Mouse (Mus musculus): ENCODE measurements around the gene Gpat3. TPM values are rescaled to one million over a fixed set of nuclear protein-coding genes. Genes with fewer than 3 reads are reported as not detected.

Gpat3 gene
- polyA plus RNA-seq, 1 experiment from 2014 or later: 0.87 TPM

DNA sequence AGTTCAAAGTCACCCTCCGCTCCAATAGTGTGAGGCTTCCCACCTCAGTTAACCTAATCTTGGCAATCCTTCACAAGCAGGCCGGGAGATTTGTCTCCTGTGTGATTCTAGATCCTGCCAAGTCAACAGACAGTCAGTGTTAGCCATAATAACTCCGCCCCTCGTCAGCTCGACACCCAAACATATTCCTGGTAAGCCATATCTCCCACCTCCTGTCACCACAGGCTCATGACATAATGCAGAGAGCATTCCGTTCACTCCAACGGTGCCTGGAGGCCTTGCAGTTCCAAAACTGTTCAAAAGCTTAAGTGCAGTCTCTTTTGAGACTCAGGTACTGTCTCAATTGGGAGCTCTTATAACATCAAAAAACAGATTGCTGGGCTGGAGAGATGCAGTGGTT lies 7.6 kb upstream of the Gpat3 start:
- no peaks in the 10 kb centered on the region for H3K36me3 ChIP-seq (ENCODE audit: inconsistent target)
- H3K27ac ChIP-seq: no peak overlapping the region
- WGBS (ENCODE audit: missing documents): 94% methylated on average over 7 of the region's 7 CpGs
- H3K79me2 ChIP-seq (ENCODE audit: inconsistent target): no peaks in the 10 kb centered on the region
- H3K4me3 ChIP-seq (ENCODE audit: inconsistent target): no peak overlapping the region

- Histone ChIP-seq H3K27ac (no peak overlapping the region), H3K79me2 (ENCODE audit: inconsistent target) (no peaks in the 10 kb centered on the region), H3K36me3 (ENCODE audit: inconsistent target) (no peaks in the 10 kb centered on the region), H3K4me3 (ENCODE audit: inconsistent target) (no peak overlapping the region)
- 77% methylated on average over 3 of the region's 3 CpGs for WGBS (ENCODE audit: missing documents)
Measured at GRCm38 (mm10) chr5:100844485-100844884, 1.0 kb upstream of the Gpat3 start.

- Histone ChIP-seq H3K4me3 (ENCODE audit: inconsistent target) (peak overlapping the region; percentile 55), H3K27ac (peak overlapping the region; percentile 36; the same call in 1 of the 2 replicates), H3K36me3 (ENCODE audit: inconsistent target) (no peaks in the 10 kb centered on the region), H3K79me2 (ENCODE audit: inconsistent target) (no peaks in the 10 kb centered on the region)
- under 1% methylated on average over 43 of the region's 52 CpGs for WGBS (ENCODE audit: missing documents)
Measured at GRCm38 (mm10) chr5:100845848-100846598, 510 bp downstream of the Gpat3 start.

- under 1% methylated on average over 22 of the region's 22 CpGs for WGBS (ENCODE audit: missing documents)
- Histone ChIP-seq H3K4me3 (ENCODE audit: inconsistent target) (peak overlapping the region; percentile 55), H3K27ac (peak overlapping the region; percentile 36; the same call in 1 of the 2 replicates), H3K79me2 (ENCODE audit: inconsistent target) (no peaks in the 10 kb centered on the region), H3K36me3 (ENCODE audit: inconsistent target) (no peaks in the 10 kb centered on the region)
Measured at GRCm38 (mm10) chr5:100846599-100846920, 1.0 kb downstream of the Gpat3 start.

- 25% methylated on average over 2 of the region's 2 CpGs for WGBS (ENCODE audit: missing documents)
- Histone ChIP-seq H3K36me3 (ENCODE audit: inconsistent target) (no peaks in the 10 kb centered on the region), H3K4me3 (ENCODE audit: inconsistent target) (peak overlapping the region; percentile 55), H3K79me2 (ENCODE audit: inconsistent target) (no peaks in the 10 kb centered on the region), H3K27ac (no peak overlapping the region)
Measured at GRCm38 (mm10) chr5:100847143-100847542, 1.6 kb downstream of the Gpat3 start.

GRCm38 (mm10) chr5:100853963-100854362 lies 8.4 kb downstream of the Gpat3 start:
- Histone ChIP-seq H3K36me3 (ENCODE audit: inconsistent target) (no peaks in the 10 kb centered on the region), H3K27ac (no peak overlapping the region)
- WGBS (ENCODE audit: missing documents): 95% methylated on average over 4 of the region's 4 CpGs

DNA sequence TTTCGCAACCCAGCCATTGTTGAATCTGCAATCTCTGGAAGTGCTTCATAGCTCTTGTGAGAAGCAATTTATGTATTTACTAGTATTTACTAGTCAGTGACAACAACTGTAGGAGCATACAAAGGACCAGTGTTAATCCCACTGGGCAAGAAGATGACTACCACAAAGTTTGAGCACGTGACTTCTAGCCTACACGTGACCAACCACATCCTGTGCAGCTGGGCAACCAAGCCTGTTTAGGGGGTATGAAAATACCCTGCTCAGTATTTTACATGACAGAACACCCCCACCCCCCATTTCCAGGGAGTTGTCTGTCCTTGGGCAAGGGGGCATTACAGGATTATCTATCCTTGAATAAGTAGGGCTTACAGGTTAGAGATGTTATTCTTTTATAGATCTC lies 11.0 kb downstream of the Gpat3 start:
- Histone ChIP-seq H3K27ac (no peak overlapping the region), H3K36me3 (ENCODE audit: inconsistent target) (no peaks in the 10 kb centered on the region), H3K79me2 (ENCODE audit: inconsistent target) (no peaks in the 10 kb centered on the region), H3K4me3 (ENCODE audit: inconsistent target) (no peak overlapping the region)
- 41% methylated on average over 3 of the region's 3 CpGs for WGBS (ENCODE audit: missing documents)

More at GRCm38 (mm10) chr5:100853963-100854362, 8.4 kb downstream of the Gpat3 start:
- no peaks in the 10 kb centered on the region for H3K79me2 ChIP-seq (ENCODE audit: inconsistent target)
- no peak overlapping the region for H3K4me3 ChIP-seq (ENCODE audit: inconsistent target)

GRCm38 (mm10) chr5:100860417-100861053 lies 15.0 kb downstream of the Gpat3 start:
- H3K79me2 ChIP-seq (ENCODE audit: inconsistent target): no peaks in the 10 kb centered on the region
- WGBS (ENCODE audit: missing documents): 47% methylated on average over 12 of the region's 12 CpGs
- H3K4me3 ChIP-seq (ENCODE audit: inconsistent target): no peak overlapping the region
- peak overlapping the region; percentile 21 for H3K27ac ChIP-seq
- H3K36me3 ChIP-seq (ENCODE audit: inconsistent target): no peaks in the 10 kb centered on the region

GRCm38 (mm10) chr5:100861140-100861539 lies 15.6 kb downstream of the Gpat3 start:
- peak overlapping the region; percentile 21 for H3K27ac ChIP-seq

GRCm38 (mm10) chr5:100861811-100862210 lies 16.3 kb downstream of the Gpat3 start:
- Histone ChIP-seq H3K36me3 (ENCODE audit: inconsistent target) (no peaks in the 10 kb centered on the region), H3K79me2 (ENCODE audit: inconsistent target) (no peaks in the 10 kb centered on the region), H3K4me3 (ENCODE audit: inconsistent target) (no peak overlapping the region), H3K27ac (peak overlapping the region; percentile 21; the same call in 1 of the 2 replicates)
- WGBS (ENCODE audit: missing documents): 68% methylated on average over 7 of the region's 7 CpGs

More at GRCm38 (mm10) chr5:100861140-100861539, 15.6 kb downstream of the Gpat3 start:
- Histone ChIP-seq H3K79me2 (ENCODE audit: inconsistent target) (no peaks in the 10 kb centered on the region), H3K36me3 (ENCODE audit: inconsistent target) (no peaks in the 10 kb centered on the region), H3K4me3 (ENCODE audit: inconsistent target) (no peak overlapping the region)
- WGBS (ENCODE audit: missing documents): 61% methylated on average over 4 of the region's 4 CpGs

DNA sequence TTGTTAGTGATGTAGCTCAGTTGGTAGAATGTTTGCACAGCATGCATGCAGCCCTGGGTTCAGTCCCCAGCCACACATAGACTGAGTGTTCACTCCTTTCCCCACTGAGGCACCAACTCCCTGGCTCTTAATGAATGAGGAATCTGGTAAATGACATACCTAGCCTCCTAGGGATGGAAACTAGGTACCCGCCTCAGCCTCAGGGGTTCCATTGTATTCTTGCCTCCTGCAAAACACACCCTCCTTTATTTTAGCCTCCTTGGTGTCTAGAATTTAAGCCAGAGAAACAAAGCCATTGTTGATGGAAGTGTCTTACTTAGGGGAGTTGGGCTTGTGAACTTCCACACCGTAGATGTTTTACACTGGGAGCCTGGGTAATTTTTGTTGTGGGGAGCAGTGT lies 17.6 kb downstream of the Gpat3 start:
- no peak overlapping the region for H3K4me3 ChIP-seq (ENCODE audit: inconsistent target)
- WGBS (ENCODE audit: missing documents): 96% methylated on average over 2 of the region's 2 CpGs
- no peak overlapping the region for H3K27ac ChIP-seq
- no peaks in the 10 kb centered on the region for H3K36me3 ChIP-seq (ENCODE audit: inconsistent target)
- H3K79me2 ChIP-seq (ENCODE audit: inconsistent target): no peaks in the 10 kb centered on the region

DNA sequence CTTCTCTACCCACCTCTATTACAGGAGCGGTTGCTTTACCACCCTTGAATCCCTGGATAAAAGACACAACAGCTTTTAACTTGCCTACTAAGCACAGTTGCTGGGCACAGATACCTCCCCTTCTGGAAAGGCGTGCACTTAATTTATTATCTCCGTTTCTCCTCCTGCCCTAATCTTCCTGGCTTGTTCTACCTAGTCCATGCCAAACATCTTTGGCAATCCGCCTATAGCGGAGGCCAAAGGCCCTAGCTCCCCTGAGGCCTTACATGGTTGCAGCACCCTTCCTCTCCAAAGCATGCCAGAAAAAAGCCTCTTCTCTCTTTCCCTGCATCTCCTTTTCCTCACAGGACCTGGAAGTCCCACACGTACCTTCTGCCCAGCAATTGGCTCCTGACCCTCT lies 18.9 kb downstream of the Gpat3 start:
- 95% methylated on average over 6 of the region's 6 CpGs for WGBS (ENCODE audit: missing documents)
- H3K27ac ChIP-seq: no peak overlapping the region
- no peak overlapping the region for H3K4me3 ChIP-seq (ENCODE audit: inconsistent target)
- H3K79me2 ChIP-seq (ENCODE audit: inconsistent target): no peaks in the 10 kb centered on the region
- H3K36me3 ChIP-seq (ENCODE audit: inconsistent target): no peaks in the 10 kb centered on the region

DNA sequence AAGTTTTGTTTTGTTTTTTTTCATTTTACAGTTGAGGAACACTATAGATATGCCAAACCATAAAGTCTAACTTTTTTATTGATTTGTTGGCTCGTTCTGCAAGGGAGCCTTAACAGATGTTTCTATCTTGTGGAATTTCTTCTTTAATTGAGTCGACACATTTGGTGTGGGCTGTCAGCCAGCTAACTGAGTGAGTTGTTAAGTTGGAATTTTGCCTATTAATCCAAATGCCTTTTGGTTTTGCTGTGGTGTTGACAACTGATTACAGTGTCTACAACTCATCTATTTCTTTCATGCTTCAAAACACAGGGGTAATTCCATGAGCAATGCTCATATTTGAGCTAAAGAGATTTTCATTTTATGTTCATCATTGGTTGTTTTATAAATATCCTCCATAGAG lies 20.7 kb downstream of the Gpat3 start:
- H3K4me3 ChIP-seq (ENCODE audit: inconsistent target): no peak overlapping the region
- WGBS (ENCODE audit: missing documents): 81% methylated on average over 2 of the region's 2 CpGs
- H3K36me3 ChIP-seq (ENCODE audit: inconsistent target): no peaks in the 10 kb centered on the region
- H3K79me2 ChIP-seq (ENCODE audit: inconsistent target): no peaks in the 10 kb centered on the region
- no peak overlapping the region for H3K27ac ChIP-seq

DNA sequence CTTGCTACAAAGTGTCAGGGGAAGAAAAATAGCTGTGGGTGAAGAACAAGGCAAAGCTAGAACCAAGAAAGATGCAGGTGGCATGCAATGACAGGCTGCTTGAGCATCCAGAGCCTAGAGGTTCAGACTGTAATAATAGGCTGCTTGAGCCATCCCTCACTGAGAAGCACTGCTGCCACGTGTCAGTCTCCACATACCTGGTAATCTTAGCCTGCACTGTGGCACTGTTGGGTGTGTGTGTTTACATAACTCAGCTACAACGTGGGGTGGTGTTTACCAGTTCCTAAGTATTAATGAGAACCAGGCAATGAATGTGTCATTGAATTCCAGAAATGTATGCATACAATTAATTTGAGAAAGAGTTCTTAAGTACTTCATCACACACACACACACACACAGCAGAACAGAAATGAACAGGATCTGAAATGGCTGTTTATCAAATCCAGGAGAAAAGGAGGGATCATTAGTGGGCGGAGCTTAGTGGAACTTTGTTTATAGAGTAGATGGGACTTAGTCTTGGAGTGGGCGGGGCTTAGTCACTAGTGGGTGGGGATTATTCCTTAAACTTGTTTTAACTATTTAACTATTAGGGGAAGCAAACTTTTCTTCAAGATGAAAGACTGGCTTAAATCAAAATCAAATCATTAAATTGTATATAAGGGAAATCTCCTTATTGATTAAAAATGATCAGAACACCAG lies 23.8 kb downstream of the Gpat3 start:
- H3K79me2 ChIP-seq (ENCODE audit: inconsistent target): no peaks in the 10 kb centered on the region
- no peaks in the 10 kb centered on the region for H3K36me3 ChIP-seq (ENCODE audit: inconsistent target)
- 83% methylated on average over 4 of the region's 4 CpGs for WGBS (ENCODE audit: missing documents)
- no peak overlapping the region for H3K4me3 ChIP-seq (ENCODE audit: inconsistent target)
- H3K27ac ChIP-seq: no peak overlapping the region

DNA sequence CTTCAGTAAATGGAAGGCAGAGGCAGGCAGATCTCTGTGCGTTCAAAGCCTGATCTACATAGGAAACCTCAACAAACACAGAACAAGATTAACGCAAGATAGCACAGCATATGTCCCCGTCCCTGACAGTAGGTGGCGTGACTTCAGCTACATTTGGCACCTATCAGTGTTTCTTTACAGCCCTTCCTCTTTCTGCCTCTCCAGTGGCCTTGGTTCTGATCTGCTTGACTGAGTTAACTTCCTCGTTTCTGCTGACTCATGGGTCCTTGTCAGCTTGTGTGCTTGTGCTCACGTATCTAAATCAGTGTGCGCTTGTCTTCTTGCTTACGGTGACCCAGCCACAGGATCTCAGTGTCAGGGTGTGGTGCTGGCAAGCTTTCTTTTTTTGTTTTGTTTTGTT lies 26.5 kb downstream of the Gpat3 start:
- H3K27ac ChIP-seq: peak overlapping the region; percentile 15; the same call in 1 of the 2 replicates
- H3K4me3 ChIP-seq (ENCODE audit: inconsistent target): no peak overlapping the region
- WGBS (ENCODE audit: missing documents): 1% methylated on average over 8 of the region's 8 CpGs
- H3K36me3 ChIP-seq (ENCODE audit: inconsistent target): no peaks in the 10 kb centered on the region
- no peaks in the 10 kb centered on the region for H3K79me2 ChIP-seq (ENCODE audit: inconsistent target)

All from macrophage (primary cell).